Mouse (Mus musculus): ENCODE results near the gene Htatip2. TPM values are rescaled to one million over a fixed set of nuclear protein-coding genes. Genes with fewer than 3 reads are reported as not detected.

Gene Htatip2
- total RNA-seq (2014; fragmentation: Nextera tagmentation) (30.6 and 40.4 TPM in 2 replicates), total RNA-seq (2017) (15.4 and 19.0 TPM in 2 replicates)

DNA sequence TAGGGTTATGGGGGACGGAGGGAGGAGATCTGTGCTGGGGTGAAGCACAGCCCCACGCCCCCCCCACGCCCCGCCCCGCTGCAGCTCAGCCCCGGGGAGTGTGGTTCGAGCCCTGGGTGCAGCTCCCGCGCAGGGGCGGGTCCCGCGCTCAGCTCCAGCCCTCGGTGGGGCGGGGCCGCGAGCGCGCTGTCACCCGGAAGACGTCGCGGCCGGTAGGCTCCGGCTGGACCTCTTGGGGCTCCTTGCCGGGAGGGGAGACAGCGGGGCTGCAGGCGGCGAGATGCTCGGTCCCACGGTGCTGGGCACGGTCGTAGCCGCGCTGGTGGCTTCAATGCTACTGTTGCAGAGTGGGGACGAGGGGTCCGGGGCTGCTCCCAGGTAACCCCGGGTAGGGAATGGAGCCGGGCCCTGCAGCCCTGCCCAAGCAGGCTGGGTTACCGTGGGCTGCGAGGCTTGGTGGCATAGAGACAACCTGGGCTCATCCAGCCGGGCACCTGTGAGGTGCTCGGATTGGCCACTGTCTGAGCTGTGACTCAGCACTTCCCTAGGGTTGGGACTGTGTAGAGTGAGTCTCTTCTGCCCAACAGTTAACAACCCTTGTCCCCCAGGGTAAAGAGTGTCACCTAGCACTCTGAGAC lies at the start of gene Htatip2:
Gene Htatip2 (plus strand): TSS at position 182 of the 638 bp plus-strand sequence.
- peak; percentile 79 for ATAC-seq (replicated peaks; ENCODE audit: low FRiP score, low TSS enrichment, poor library complexity, severe bottlenecking)

GRCm38 (mm10) chr7:49709381-49710021 lies 49.4 kb upstream of the Htatip2 start:
- ATAC-seq (replicated peaks; ENCODE audit: low FRiP score, low TSS enrichment, poor library complexity, severe bottlenecking) = no peak

DNA sequence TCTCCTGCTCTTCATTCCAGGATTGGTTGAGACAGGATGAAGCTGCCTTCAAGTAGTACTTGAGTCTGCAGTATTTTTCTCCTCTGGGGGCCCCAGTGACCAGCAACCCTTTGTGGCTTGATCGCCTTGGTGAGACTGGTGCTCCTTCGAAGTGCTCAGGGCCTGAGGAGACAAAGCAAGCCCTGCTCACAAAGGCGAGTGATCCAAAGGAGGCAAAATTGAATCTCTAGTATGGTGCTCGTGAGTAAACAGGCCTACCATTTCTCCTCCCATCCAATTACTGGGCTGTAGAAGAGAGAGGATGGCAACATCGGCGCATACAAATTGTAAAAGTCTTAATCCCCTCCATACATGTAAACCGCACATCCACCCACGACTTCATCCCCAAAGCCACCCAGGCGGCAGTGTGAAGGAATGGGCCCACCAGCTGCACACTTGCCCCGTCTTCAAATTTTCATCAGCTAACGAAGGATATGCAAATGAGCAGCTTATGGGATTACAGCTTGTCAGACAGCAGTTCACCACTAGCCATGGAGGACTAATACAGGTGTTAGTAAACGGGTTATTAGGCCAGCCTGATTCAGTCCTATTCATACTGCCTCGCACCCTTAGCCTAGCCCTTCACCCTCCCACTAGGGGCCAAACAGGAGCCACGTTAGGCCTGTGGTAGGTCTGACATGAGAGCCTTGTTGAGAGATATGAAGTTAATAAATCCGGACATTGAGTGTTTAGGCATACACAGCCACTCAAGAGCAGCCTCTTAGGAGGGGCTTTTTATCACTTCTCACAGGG lies 40.8 kb upstream of the Htatip2 start:
- ATAC-seq (replicated peaks; ENCODE audit: low FRiP score, low TSS enrichment, poor library complexity, severe bottlenecking) = no peak

GRCm38 (mm10) chr7:49734342-49734741 lies 24.6 kb upstream of the Htatip2 start:
- no peak for ATAC-seq (replicated peaks; ENCODE audit: low FRiP score, low TSS enrichment, poor library complexity, severe bottlenecking)

- ATAC-seq (replicated peaks; ENCODE audit: low FRiP score, low TSS enrichment, poor library complexity, severe bottlenecking) = no peak
These were observed 19.5 kb upstream of the Htatip2 start for GRCm38 (mm10) chr7:49739448-49739847.

DNA sequence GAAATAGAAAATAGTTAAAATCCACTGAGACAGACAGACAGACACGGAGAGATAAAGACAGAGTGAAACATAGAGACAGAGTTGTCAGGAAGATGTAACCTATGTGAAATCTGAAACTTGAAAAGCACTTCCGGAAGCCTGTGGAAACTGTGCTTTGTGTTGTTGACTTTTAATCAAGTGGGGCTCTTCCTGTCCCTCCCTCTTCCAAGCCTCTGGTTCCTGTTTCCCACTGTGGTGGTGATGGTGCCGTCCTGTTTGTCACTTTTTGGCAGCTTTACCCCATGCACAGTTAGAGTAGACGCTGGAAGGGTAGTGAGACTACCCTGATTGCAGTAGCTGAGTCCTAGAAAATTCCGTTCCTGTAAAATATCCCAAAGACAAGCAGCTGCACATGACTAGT lies 17.4 kb upstream of the Htatip2 start:
- no peak for ATAC-seq (replicated peaks; ENCODE audit: low FRiP score, low TSS enrichment, poor library complexity, severe bottlenecking)

GRCm38 (mm10) chr7:49741923-49742322 lies 17.0 kb upstream of the Htatip2 start:
- no peak for ATAC-seq (replicated peaks; ENCODE audit: low FRiP score, low TSS enrichment, poor library complexity, severe bottlenecking)

- peak; percentile 60; the same call in 1 of the 2 replicates for ATAC-seq (replicated peaks; ENCODE audit: low FRiP score, low TSS enrichment, poor library complexity, severe bottlenecking)
These were observed 7.8 kb upstream of the Htatip2 start for GRCm38 (mm10) chr7:49751148-49751547.

DNA sequence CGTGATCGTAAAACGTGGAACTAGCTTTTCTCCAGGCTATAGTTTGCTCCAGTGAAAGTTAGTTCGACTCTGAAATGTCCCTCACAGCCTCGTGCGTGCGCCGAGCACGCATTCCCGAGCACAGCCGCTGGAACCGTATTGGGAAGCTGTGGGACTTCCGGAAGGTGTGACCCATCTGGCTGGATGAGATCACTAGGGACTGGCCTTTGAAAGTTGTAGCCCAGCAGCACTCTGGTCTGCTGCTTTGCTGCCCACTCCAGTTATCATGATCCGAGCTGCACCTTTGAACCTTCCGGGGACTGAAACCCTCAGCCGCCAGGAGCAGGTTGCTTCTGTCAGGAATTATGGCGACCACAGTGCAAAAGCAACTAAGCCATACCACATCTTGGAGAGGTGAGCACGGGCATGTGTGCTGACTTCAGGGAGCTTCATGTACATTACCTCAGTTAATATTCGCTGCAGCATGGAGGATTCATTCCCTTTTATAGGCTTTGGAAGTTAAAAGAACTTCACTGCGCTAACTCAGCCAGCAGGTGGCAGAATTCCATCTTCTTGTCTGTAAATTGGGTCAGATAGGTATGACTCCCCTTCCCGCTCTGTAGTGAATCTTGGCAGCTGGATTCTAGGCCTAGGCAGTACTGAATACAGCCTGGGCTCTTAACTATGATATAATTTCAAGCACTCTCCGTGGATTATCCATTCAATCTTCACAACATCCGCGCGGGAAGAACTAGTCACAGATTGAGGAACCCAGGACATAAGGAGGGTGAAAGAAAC lies 6.0 kb upstream of the Htatip2 start:
- ATAC-seq (replicated peaks; ENCODE audit: low FRiP score, low TSS enrichment, poor library complexity, severe bottlenecking) = peak; percentile 64; the same call in 1 of the 2 replicates

DNA sequence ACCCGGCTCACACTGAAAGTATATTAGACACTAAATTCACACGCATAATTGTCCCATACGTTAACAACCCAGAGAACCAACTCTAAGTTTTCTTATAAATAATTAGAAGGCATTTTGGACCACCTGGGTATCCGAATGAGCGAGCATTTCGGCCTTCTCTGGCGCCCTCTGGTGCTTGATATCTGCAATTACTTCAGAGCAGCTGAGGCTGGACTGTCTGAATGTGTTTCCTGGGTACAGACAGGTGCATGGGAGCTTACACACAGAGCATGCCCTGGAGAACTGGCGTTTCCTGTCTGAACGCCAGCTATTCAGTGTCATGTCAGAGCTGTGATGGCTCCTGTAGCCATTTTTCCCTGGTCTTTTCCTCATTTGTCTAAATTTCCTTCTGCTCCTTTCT lies 4.1 kb upstream of the Htatip2 start:
- ATAC-seq (replicated peaks; ENCODE audit: low FRiP score, low TSS enrichment, poor library complexity, severe bottlenecking) = peak; percentile 56

GRCm38 (mm10) chr7:49762605-49763004 lies 3.7 kb downstream of the Htatip2 start:
- peak; percentile 49; the same call in 1 of the 2 replicates for ATAC-seq (replicated peaks; ENCODE audit: low FRiP score, low TSS enrichment, poor library complexity, severe bottlenecking)

- peak; percentile 78 for ATAC-seq (replicated peaks; ENCODE audit: low FRiP score, low TSS enrichment, poor library complexity, severe bottlenecking)
These were observed 5.2 kb downstream of the Htatip2 start for GRCm38 (mm10) chr7:49764011-49764716.

- no peak for ATAC-seq (replicated peaks; ENCODE audit: low FRiP score, low TSS enrichment, poor library complexity, severe bottlenecking)
These were observed 7.3 kb downstream of the Htatip2 start for GRCm38 (mm10) chr7:49766166-49766565.

DNA sequence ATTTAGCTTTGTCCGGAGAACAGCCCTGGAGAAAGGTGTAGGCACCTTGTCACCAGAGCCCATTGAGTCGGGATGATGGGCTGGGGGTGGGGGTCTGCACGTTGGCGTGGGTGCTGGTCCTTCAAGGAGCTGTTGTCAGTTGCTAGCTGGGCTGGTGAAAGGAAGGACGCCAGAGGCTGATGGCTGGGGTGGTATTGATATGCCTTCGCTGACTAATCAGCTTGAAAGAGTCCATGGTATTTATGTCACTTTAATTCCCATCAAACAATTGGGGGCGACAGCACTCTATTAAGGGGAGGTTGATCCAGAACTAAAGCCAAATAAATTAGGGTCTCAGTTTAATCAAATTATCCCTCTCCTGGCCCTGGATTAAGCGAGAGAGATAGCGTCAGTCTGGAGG lies 9.6 kb downstream of the Htatip2 start:
- no peak for ATAC-seq (replicated peaks; ENCODE audit: low FRiP score, low TSS enrichment, poor library complexity, severe bottlenecking)

DNA sequence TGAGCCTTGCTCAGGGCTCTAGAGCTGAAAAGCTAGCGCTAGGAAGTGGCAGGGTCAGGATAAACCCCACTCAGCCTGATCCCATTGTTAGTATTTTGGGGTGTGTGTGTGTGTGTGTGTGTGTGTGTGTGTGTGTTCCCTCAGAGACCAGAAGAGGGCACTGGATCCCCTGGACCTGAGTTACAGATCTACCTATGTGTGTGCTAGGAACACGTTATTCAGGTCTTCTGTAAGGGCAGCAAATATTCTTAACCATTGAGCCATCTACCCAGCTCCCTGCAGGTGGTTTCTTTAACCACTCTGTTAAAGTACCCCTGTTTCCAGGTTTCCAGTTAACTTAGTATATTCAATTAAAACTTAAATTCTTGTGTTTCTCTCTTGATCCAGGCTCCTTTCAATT lies 15.5 kb downstream of the Htatip2 start:
- ATAC-seq (replicated peaks; ENCODE audit: low FRiP score, low TSS enrichment, poor library complexity, severe bottlenecking) = no peak

GRCm38 (mm10) chr7:49777585-49777984 lies 18.7 kb downstream of the Htatip2 start:
- ATAC-seq (replicated peaks; ENCODE audit: low FRiP score, low TSS enrichment, poor library complexity, severe bottlenecking) = peak; percentile 5; the same call in 1 of the 2 replicates

- peak; percentile 94 for ATAC-seq (replicated peaks; ENCODE audit: low FRiP score, low TSS enrichment, poor library complexity, severe bottlenecking)
These were observed 19.4 kb downstream of the Htatip2 start, which contains the start of gene Prmt3 for GRCm38 (mm10) chr7:49778114-49778901. Gene Prmt3, plus strand, starts transcription at chr7:49778346.
